Mouse (Mus musculus) ES-E14 (cell line): ENCODE measurements around the gene Exoc5.

Experiments used
- HCFC1 ChIP-seq: IDR thresholded peaks from 2 replicates; pipeline ENCODE4 v1.6.1; 2012; ENCODE audit warnings: low read length, inconsistent platforms, borderline replicate concordance; ENCODE audit not compliant: insufficient read depth
- MAFK ChIP-seq: IDR thresholded peaks from 2 replicates; pipeline ENCODE4 v1.6.1; 2014; ENCODE audit warnings: mild to moderate bottlenecking, low read depth, low read length, inconsistent platforms; ENCODE audit not compliant: insufficient read depth
- ZC3H11A ChIP-seq: IDR thresholded peaks from 2 replicates; pipeline ENCODE4 v1.6.1; 2012; ENCODE audit warnings: low read depth, mild to moderate bottlenecking, inconsistent platforms, low read length, borderline replicate concordance

GRCm38 (mm10) chr14:49088155-49089048 lies 21.9 kb upstream of the Exoc5 start:
- TF ChIP-seq MAFK (no peak), ZC3H11A (no peak), HCFC1 (no peak)
